Mouse (Mus musculus): ENCODE results near the gene Cenpi. TPM values are rescaled to one million over a fixed set of nuclear protein-coding genes. Genes with fewer than 3 reads are reported as not detected.

The Cenpi gene
- total and polyA plus RNA-seq, 3 experiments, result 11.6 to 40.9 (median 22.2) TPM

GRCm38 (mm10) chrX:134297195-134297594 is 10.7 kb upstream of the Cenpi start:
- TF ChIP-seq POLR2AphosphoS2 (IDR thresholded peaks at IDR 0.05; ENCODE audit: low read depth, low read length) (no peak), ZKSCAN1 (IDR thresholded peaks at IDR 0.05; ENCODE audit: borderline replicate concordance, low read depth, low read length) (no peak), CHD1 (IDR thresholded peaks at IDR 0.05; ENCODE audit: low read depth, low read length) (no peak), CHD2 (IDR thresholded peaks at IDR 0.05; ENCODE audit: low read length) (no peak), NELFE (IDR thresholded peaks at IDR 0.05; ENCODE audit: low read depth, low read length) (no peak), MAFK (IDR thresholded peaks at IDR 0.05; ENCODE audit: insufficient replicate concordance, low read length) (no peak)
- dilution Hi-C loops (cut with MboI; ENCODE audit: extremely low pct_ligation_motif_present, extremely low pct_unique_long_range_greater_than_20kb, low sequenced_read_pairs) (no loop called here), in situ Hi-C loops (cut with MboI; ENCODE audit: low pct_ligation_motif_present, low pct_unique_long_range_greater_than_20kb, low sequenced_read_pairs) (no loop called here)
- H3K9ac ChIP-seq (ENCODE audit: insufficient read depth, low read depth), result no peak overlapping the region
- no peaks in the 10 kb centered on the region for H3K36me3 ChIP-seq (replicated peaks in 1 of 2; ENCODE audit: control insufficient read depth in 1 of 2, insufficient read depth in 1 of 2, low read length in 1 of 2)
- H3K27me3 ChIP-seq (replicated peaks), result no peaks in the 10 kb centered on the region
- DNase-seq (ENCODE audit: extremely low read depth), result no peak
- H3K9me3 ChIP-seq (replicated peaks; ENCODE audit: low read length), result no peaks in the 10 kb centered on the region
- H3K4me3 ChIP-seq (replicated peaks in 1 of 3; ENCODE audit: low read depth in 2 of 3, low read length in 2 of 3, poor library complexity in 1 of 3), result no peak overlapping the region
- no peak overlapping the region for H3K4me2 ChIP-seq (ENCODE audit: insufficient read depth, low read depth, poor library complexity, severe bottlenecking)
- H3K79me2 ChIP-seq (replicated peaks; ENCODE audit: control insufficient read depth, extremely low read depth, insufficient read depth, poor library complexity, severe bottlenecking), result no peaks in the 10 kb centered on the region
- H3K4me1 ChIP-seq (ENCODE audit: control insufficient read depth in 1 of 2, insufficient read depth in 2 of 2), result no peaks in the 10 kb centered on the region
- no peak overlapping the region for H3K27ac ChIP-seq (ENCODE audit: insufficient read depth, low read depth)

- H3K27ac ChIP-seq (ENCODE audit: insufficient read depth, low read depth), result no peak overlapping the region
- TF ChIP-seq ETS1 (conservative IDR thresholded peaks at IDR 0.05; ENCODE audit: low read depth, low read length), result no peak
- TF ChIP-seq CTCF (conservative IDR thresholded peaks at IDR 0.05 in 1 of 2, IDR thresholded peaks at IDR 0.05 in 1 of 2; ENCODE audit: low read depth in 2 of 2, low read length in 2 of 2), result no peak
- no peak for TF ChIP-seq POLR2A (IDR thresholded peaks at IDR 0.05; ENCODE audit: low read depth, low read length)
- TF ChIP-seq ZMIZ1 (IDR thresholded peaks at IDR 0.05; ENCODE audit: low read depth, low read length), result no peak
- TF ChIP-seq MYC (IDR thresholded peaks at IDR 0.05; ENCODE audit: low read depth, low read length), result no peak
- TF ChIP-seq BHLHE40 (IDR thresholded peaks at IDR 0.05; ENCODE audit: low read depth, low read length), result no peak
- no peak for TF ChIP-seq PAX5 (IDR thresholded peaks at IDR 0.05; ENCODE audit: low read length)
- H3K79me2 ChIP-seq (replicated peaks; ENCODE audit: control insufficient read depth, extremely low read depth, insufficient read depth, poor library complexity, severe bottlenecking), result no peaks in the 10 kb centered on the region
- no peaks in the 10 kb centered on the region for H3K4me1 ChIP-seq (ENCODE audit: control insufficient read depth in 1 of 2, insufficient read depth in 2 of 2)
- no peak overlapping the region for H3K9ac ChIP-seq (ENCODE audit: insufficient read depth, low read depth)
- no peaks in the 10 kb centered on the region for H3K27me3 ChIP-seq (replicated peaks)
- H3K4me3 ChIP-seq (replicated peaks in 1 of 3; ENCODE audit: low read depth in 2 of 3, low read length in 2 of 3, poor library complexity in 1 of 3), result no peak overlapping the region
- in situ Hi-C loops (cut with MboI; ENCODE audit: low pct_ligation_motif_present, low pct_unique_long_range_greater_than_20kb, low sequenced_read_pairs), result no loop called here
- H3K36me3 ChIP-seq (replicated peaks in 1 of 2; ENCODE audit: control insufficient read depth in 1 of 2, insufficient read depth in 1 of 2, low read length in 1 of 2), result no peaks in the 10 kb centered on the region
- no peak for DNase-seq (ENCODE audit: extremely low read depth)
- dilution Hi-C loops (cut with MboI; ENCODE audit: extremely low pct_ligation_motif_present, extremely low pct_unique_long_range_greater_than_20kb, low sequenced_read_pairs), result no loop called here
- H3K4me2 ChIP-seq (ENCODE audit: insufficient read depth, low read depth, poor library complexity, severe bottlenecking), result no peak overlapping the region
- H3K9me3 ChIP-seq (replicated peaks; ENCODE audit: low read length), result no peaks in the 10 kb centered on the region
These were observed 7.7 kb upstream of the Cenpi start for GRCm38 (mm10) chrX:134300219-134300618.

GRCm38 (mm10) chrX:134303287-134303686 is 4.6 kb upstream of the Cenpi start:
- Histone ChIP-seq H3K27me3 (replicated peaks) (no peaks in the 10 kb centered on the region), H3K9me3 (replicated peaks; ENCODE audit: low read length) (no peaks in the 10 kb centered on the region), H3K79me2 (replicated peaks; ENCODE audit: control insufficient read depth, extremely low read depth, insufficient read depth, poor library complexity, severe bottlenecking) (no peaks in the 10 kb centered on the region), H3K4me3 (replicated peaks in 1 of 3; ENCODE audit: low read depth in 2 of 3, low read length in 2 of 3, poor library complexity in 1 of 3) (no peak overlapping the region), H3K9ac (ENCODE audit: insufficient read depth, low read depth) (no peak overlapping the region), H3K36me3 (replicated peaks in 1 of 2; ENCODE audit: control insufficient read depth in 1 of 2, insufficient read depth in 1 of 2, low read length in 1 of 2) (no peaks in the 10 kb centered on the region), H3K4me1 (ENCODE audit: control insufficient read depth in 1 of 2, insufficient read depth in 2 of 2) (no peaks in the 10 kb centered on the region), H3K4me2 (ENCODE audit: insufficient read depth, low read depth, poor library complexity, severe bottlenecking) (no peak overlapping the region), H3K27ac (ENCODE audit: insufficient read depth, low read depth) (no peak overlapping the region)
- TF ChIP-seq SMC3 (IDR thresholded peaks at IDR 0.05; ENCODE audit: low read depth, low read length) (no peak), ZNF384 (IDR thresholded peaks at IDR 0.05; ENCODE audit: low read depth, low read length) (no peak), USF1 (IDR thresholded peaks at IDR 0.05; ENCODE audit: low read depth, low read length) (no peak), POLR2A (IDR thresholded peaks at IDR 0.05; ENCODE audit: low read depth, low read length) (no peak), MAX (IDR thresholded peaks at IDR 0.05; ENCODE audit: low read length) (no peak), ZC3H11A (IDR thresholded peaks at IDR 0.05; ENCODE audit: low read depth, low read length) (no peak), POLR2AphosphoS2 (IDR thresholded peaks at IDR 0.05; ENCODE audit: low read depth, low read length) (no peak), ZMIZ1 (IDR thresholded peaks at IDR 0.05; ENCODE audit: low read depth, low read length) (no peak)
- DNase-seq (ENCODE audit: extremely low read depth), result no peak
- in situ Hi-C loops (cut with MboI; ENCODE audit: low pct_ligation_motif_present, low pct_unique_long_range_greater_than_20kb, low sequenced_read_pairs) (no loop called here), dilution Hi-C loops (cut with MboI; ENCODE audit: extremely low pct_ligation_motif_present, extremely low pct_unique_long_range_greater_than_20kb, low sequenced_read_pairs) (no loop called here)
